Mouse (Mus musculus) liver, embryonic 15.5 days (tissue): ENCODE data around the gene Nxpe2. TPM values are rescaled to one million over a fixed set of nuclear protein-coding genes. Genes with fewer than 3 reads are reported as not detected.
"Not testable (repeated sequence)": the region's sequence is repeated elsewhere in the genome, so short reads cannot be mapped to it uniquely, and the experiment has no call there.

ENCODE experiments used
- ATAC-seq: fragments of 200-750 bp; cut with Nextera tagmentation; 2 replicates; pipeline ENCODE4 v1.8.0; 2017; ENCODE audit warnings: moderate number of reproducible peaks, mild to moderate bottlenecking, moderate library complexity; ENCODE audit not compliant: insufficient read depth
- H3K27ac ChIP-seq: fragments of 300-500 bp; sonication (generic); replicated peaks from 2 replicates; pipeline ENCODE4 v1.5.1; 2015; ENCODE audit warnings: mild to moderate bottlenecking, inconsistent platforms
- H3K27me3 ChIP-seq: fragments of 300-500 bp; sonication (generic); 2 replicates; pipeline ENCODE4 v1.6.1; 2015; ENCODE audit warnings: mild to moderate bottlenecking, inconsistent platforms
- H3K36me3 ChIP-seq: fragments of 300-500 bp; sonication (generic); replicated peaks from 2 replicates; pipeline ENCODE4 v1.6.1; 2015; ENCODE audit warnings: moderate library complexity, mild to moderate bottlenecking, inconsistent platforms
- H3K4me1 ChIP-seq: fragments of 300-500 bp; sonication (generic); replicated peaks from 2 replicates; pipeline ENCODE4 v1.6.1; 2015; ENCODE audit warnings: inconsistent platforms
- H3K4me2 ChIP-seq: fragments of 300-500 bp; sonication (generic); 2 replicates; pipeline ENCODE4 v1.6.1; 2015; ENCODE audit warnings: moderate library complexity, mild to moderate bottlenecking, inconsistent platforms
- H3K4me3 ChIP-seq: fragments of 300-500 bp; sonication (generic); replicated peaks from 2 replicates; pipeline ENCODE4 v1.5.1; 2015; ENCODE audit warnings: mild to moderate bottlenecking, inconsistent platforms
- H3K9ac ChIP-seq: fragments of 300-500 bp; sonication (generic); 2 replicates; pipeline ENCODE4 v1.6.1; 2015; ENCODE audit warnings: moderate library complexity, mild to moderate bottlenecking, inconsistent platforms
- H3K9me3 ChIP-seq: fragments of 300-500 bp; sonication (generic); replicated peaks from 2 replicates; pipeline ENCODE4 v1.6.1; 2016; ENCODE audit warnings: inconsistent platforms
- whole genome bisulfite sequencing: fragments of 180-500 bp; shearing (Covaris S2); methylation state at CpG from one replicate; pipeline ENCODE4 v1.1.7; 2015; ENCODE audit warnings: mixed read lengths; ENCODE audit not compliant: insufficient replicate concordance; 5-methylcytosine and 5-hydroxymethylcytosine counted together
- polyA plus RNA-seq: library from polyadenylated mRNA; unstranded; fragments of >200 nt; fragmentation: Nextera tagmentation; extraction: Ambion mirVana; gene quantifications from 2 replicates; pipeline ENCODE4 v1.2.1, GENCODE M21; 2015

Nxpe2 gene
- polyA plus RNA-seq, 1 experiment from 2014 or later, result 133 TPM

GRCm38 (mm10) chr9:48303564-48303963, 49.7 kb downstream of the Nxpe2 start:
- H3K27ac ChIP-seq, H3K27me3 ChIP-seq, H3K9me3 ChIP-seq, H3K4me1 ChIP-seq, H3K36me3 ChIP-seq, H3K9ac ChIP-seq, H3K4me2 ChIP-seq, ATAC-seq, H3K4me3 ChIP-seq: not testable (repeated sequence)
- 57% methylated on average over 5 of the region's 5 CpGs for WGBS

- no peak for ATAC-seq
- Histone ChIP-seq H3K4me2 (no peak overlapping the region), H3K4me1 (no peaks in the 10 kb centered on the region), H3K4me3 (no peak overlapping the region), H3K27me3 (no peaks in the 10 kb centered on the region), H3K9ac (no peak overlapping the region), H3K9me3 (no peaks in the 10 kb centered on the region), H3K27ac (no peak overlapping the region), H3K36me3 (no peaks in the 10 kb centered on the region)
- 63% methylated on average over 7 of the region's 7 CpGs for WGBS
Observed at GRCm38 (mm10) chr9:48298983-48299382, 54.3 kb downstream of the Nxpe2 start.

DNA sequence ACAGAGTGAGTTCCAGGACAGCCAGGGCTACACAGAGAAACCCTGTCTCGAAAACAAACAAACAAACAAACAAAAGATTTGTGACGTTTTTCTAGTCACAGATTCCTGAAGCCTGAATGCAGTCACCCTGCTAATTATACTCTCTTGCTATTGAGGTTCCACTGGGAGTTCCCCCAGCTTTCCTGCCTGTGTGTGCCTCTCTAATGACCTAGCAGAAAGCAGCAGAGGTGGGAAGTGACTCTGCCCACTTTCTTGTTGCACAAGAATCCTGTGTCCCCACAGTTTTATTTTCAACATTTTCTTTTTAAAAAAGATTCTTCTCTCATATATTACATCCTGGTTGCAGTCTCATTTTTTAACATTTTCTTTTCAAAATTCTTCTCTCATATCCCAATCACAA, 58.5 kb downstream of the Nxpe2 start:
- no peaks in the 10 kb centered on the region for H3K9me3 ChIP-seq
- ATAC-seq, result no peak
- no peaks in the 10 kb centered on the region for H3K4me1 ChIP-seq
- no peak overlapping the region for H3K4me2 ChIP-seq
- no peak overlapping the region for H3K9ac ChIP-seq
- WGBS, result 30% methylated on average over 2 of the region's 2 CpGs
- no peak overlapping the region for H3K4me3 ChIP-seq
- H3K27ac ChIP-seq, result no peak overlapping the region
- no peaks in the 10 kb centered on the region for H3K27me3 ChIP-seq
- no peaks in the 10 kb centered on the region for H3K36me3 ChIP-seq

DNA sequence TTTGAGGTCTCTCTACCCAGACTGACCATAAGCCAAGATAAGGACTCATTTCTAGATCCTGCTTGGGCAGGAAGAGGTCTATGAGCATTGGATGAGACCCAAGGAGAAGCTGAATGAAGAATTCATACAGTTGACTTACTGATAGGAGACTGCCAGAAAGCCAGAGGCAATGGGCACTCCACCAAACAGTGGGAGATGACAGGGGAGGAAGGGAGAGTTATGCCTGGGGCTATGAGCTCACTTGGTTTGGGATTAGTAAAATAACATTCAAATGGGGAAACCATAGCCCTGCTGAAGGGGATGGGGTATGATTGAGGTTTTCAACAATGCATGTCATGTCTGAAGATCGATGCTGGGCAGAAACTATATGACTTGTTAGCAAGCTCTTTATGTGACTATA, 63.0 kb downstream of the Nxpe2 start:
- no peaks in the 10 kb centered on the region for H3K27me3 ChIP-seq
- H3K9ac ChIP-seq, result no peak overlapping the region
- no peaks in the 10 kb centered on the region for H3K9me3 ChIP-seq
- 64% methylated on average over 1 of the region's 1 CpGs for WGBS
- ATAC-seq, result no peak
- no peak overlapping the region for H3K4me3 ChIP-seq
- H3K27ac ChIP-seq, result no peak overlapping the region
- H3K4me2 ChIP-seq, result no peak overlapping the region
- H3K4me1 ChIP-seq, result no peaks in the 10 kb centered on the region
- no peaks in the 10 kb centered on the region for H3K36me3 ChIP-seq

DNA sequence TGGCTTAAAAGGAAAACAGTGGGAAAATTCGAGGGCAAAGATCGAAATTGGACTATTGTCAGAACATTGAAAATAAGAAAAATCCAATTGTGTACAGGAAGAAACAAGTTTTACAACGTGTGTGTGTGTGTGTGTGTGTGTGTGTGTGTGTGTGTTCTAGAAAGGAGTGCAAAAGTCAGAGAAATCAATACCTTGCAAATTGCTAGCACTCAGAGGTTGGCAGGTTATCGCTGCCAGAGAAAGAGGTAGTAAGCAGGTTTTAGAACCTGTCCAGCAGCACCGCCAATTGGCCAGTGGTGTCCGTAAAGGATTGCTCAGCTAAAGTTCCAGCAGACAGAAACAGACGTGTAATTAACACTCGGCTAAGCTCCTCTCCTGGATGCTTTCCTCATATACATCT, 69.0 kb downstream of the Nxpe2 start:
- Histone ChIP-seq H3K4me2 (no peak overlapping the region), H3K27ac (no peak overlapping the region), H3K27me3 (0 out of 2 replicates have a peak, but pooled peaks cover 4% of the 10 kb centered on the region), H3K9ac (no peak overlapping the region), H3K9me3 (no peaks in the 10 kb centered on the region), H3K4me3 (no peak overlapping the region), H3K36me3 (no peaks in the 10 kb centered on the region), H3K4me1 (no peaks in the 10 kb centered on the region)
- no peak for ATAC-seq
- WGBS, result 64% methylated on average over 8 of the region's 8 CpGs

DNA sequence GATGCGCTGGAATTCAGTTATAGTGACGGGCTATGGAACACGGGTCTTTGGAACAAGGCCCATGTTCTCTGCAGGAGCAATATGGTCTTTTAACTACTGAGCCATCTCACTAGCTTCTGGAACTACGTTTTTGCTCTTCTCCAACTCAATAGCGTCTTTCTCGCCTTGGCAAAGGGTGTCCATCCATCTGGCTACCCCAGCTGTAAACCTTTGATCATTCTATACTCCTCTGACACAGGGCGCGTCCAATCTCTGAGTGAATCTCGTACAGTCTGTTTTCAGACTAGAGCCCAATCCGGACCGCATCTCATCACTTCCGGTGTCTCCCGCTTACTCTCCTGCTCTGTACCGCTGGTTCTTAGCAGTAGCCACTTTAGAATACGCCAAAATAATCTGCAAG, 76.4 kb downstream of the Nxpe2 start:
- H3K9me3 ChIP-seq, result no peaks in the 10 kb centered on the region
- H3K4me1 ChIP-seq, result no peaks in the 10 kb centered on the region
- H3K27ac ChIP-seq, result no peak overlapping the region
- no peak overlapping the region for H3K9ac ChIP-seq
- 76% methylated on average over 15 of the region's 15 CpGs for WGBS
- no peaks in the 10 kb centered on the region for H3K36me3 ChIP-seq
- no peak overlapping the region for H3K4me3 ChIP-seq
- ATAC-seq, result no peak
- no peak overlapping the region for H3K4me2 ChIP-seq
- H3K27me3 ChIP-seq, result 0 out of 2 replicates have a peak, but pooled peaks cover 4% of the 10 kb centered on the region

Other genes with a start within 250 kb of the Nxpe2 start
- 7.8 and 8.1 TPM in 2 replicates for gene Nxpe4, start 191.4 kb downstream of the Nxpe2 start, polyA plus RNA-seq
- gene Rexo2, start 127.2 kb upstream of the Nxpe2 start, polyA plus RNA-seq, result 84.1 and 90.9 TPM in 2 replicates
- gene Rbm7, start 141.8 kb upstream of the Nxpe2 start, polyA plus RNA-seq, result 52.5 and 54.0 TPM in 2 replicates
- 14.4 and 17.3 TPM in 2 replicates for gene Gm5617, start 142.0 kb upstream of the Nxpe2 start, polyA plus RNA-seq